Mouse (Mus musculus) CD4-positive naive resting alpha-beta T cell, adult 76 days (primary cell): ENCODE data around the gene Npvf. TPM values are rescaled to one million over a fixed set of nuclear protein-coding genes. Genes with fewer than 3 reads are reported as not detected.

Experiments used
- total RNA-seq: library from RNA; stranded (reverse); gene quantifications from one replicate; pipeline ENCODE4 v1.2.4, GENCODE M21; 2023

Npvf gene
- not detected for total RNA-seq

GRCm38 (mm10) chr6:50654356-50654755 is at the start of gene Npvf:
Npvf (minus strand) TSS chr6:50654439.

Other genes starting within 250 kb of the Npvf start
- 1.6 TPM for gene Osbpl3, start 198.2 kb downstream of the Npvf start, total RNA-seq
- 22.5 TPM for gene Cycs, start 87.9 kb downstream of the Npvf start, total RNA-seq
- gene 4921507P07Rik, start 57.8 kb downstream of the Npvf start, total RNA-seq, result 1.6 TPM